Mouse (Mus musculus) heart, postnatal 0 days (tissue): Measurements from ENCODE around the gene Fam136a.

Source experiments
- CTCF ChIP-seq: IDR thresholded peaks from 2 replicates; pipeline ENCODE4 v1.5.1; 2016; ENCODE audit warnings: antibody characterized with exemption, control low read depth, low read depth
- EP300 ChIP-seq: IDR thresholded peaks from 2 replicates; pipeline ENCODE4 v1.6.1; 2016; ENCODE audit warnings: antibody characterized with exemption, low read depth

GRCm38 (mm10) chr6:86388461-86388860 lies 23.0 kb downstream of the Fam136a start:
- TF ChIP-seq CTCF: no peak
- no peak for TF ChIP-seq EP300
